Mouse (Mus musculus) embryonic facial prominence, embryonic 11.5 days (tissue): Measurements from ENCODE around the gene Tnfrsf13b. TPM values are rescaled to one million over a fixed set of nuclear protein-coding genes. Genes with fewer than 3 reads are reported as not detected.
"Not testable (repeated sequence)": the region's sequence is repeated elsewhere in the genome, so short reads cannot be mapped to it uniquely, and the experiment has no call there.

Experiments used
- ATAC-seq: fragments of 200-750 bp; cut with Nextera tagmentation; replicated peaks from 2 replicates; pipeline ENCODE4 v1.8.0; 2017; ENCODE audit warnings: low read depth; ENCODE audit not compliant: insufficient number of reproducible peaks, low FRiP score, low TSS enrichment
- DNase-seq: peaks from one replicate; pipeline ENCODE4 v3.0.0-alpha.2; 2015; ENCODE audit warnings: low spot score
- H3K27ac ChIP-seq: fragments of 300-500 bp; sonication (generic); replicated peaks from 2 replicates; pipeline ENCODE4 v1.5.1; 2014; ENCODE audit warnings: mild to moderate bottlenecking, low read depth, low read length, control low read depth
- H3K27me3 ChIP-seq: fragments of 300-500 bp; sonication (generic); 2 replicates; pipeline ENCODE4 v1.6.1; 2014; ENCODE audit warnings: mild to moderate bottlenecking, low read length, moderate library complexity, mixed read lengths; ENCODE audit not compliant: control insufficient read depth, insufficient read depth
- H3K36me3 ChIP-seq: fragments of 300-500 bp; sonication (generic); replicated peaks from 2 replicates; pipeline ENCODE4 v1.6.1; 2014; ENCODE audit warnings: low read depth, mild to moderate bottlenecking, low read length, moderate library complexity, mixed read lengths; ENCODE audit not compliant: control insufficient read depth, insufficient read depth
- H3K4me1 ChIP-seq: fragments of 300-500 bp; sonication (generic); 2 replicates; pipeline ENCODE4 v1.6.1; 2014; ENCODE audit warnings: low read length, mixed read lengths; ENCODE audit not compliant: control insufficient read depth, insufficient read depth
- H3K4me2 ChIP-seq: fragments of 300-500 bp; sonication (generic); 2 replicates; pipeline ENCODE4 v1.6.1; 2014; ENCODE audit warnings: low read depth, mild to moderate bottlenecking, control low read depth, low read length, moderate library complexity
- H3K4me3 ChIP-seq: fragments of 300-500 bp; sonication (generic); 2 replicates; pipeline ENCODE4 v1.5.1; 2014; ENCODE audit warnings: low read depth, low read length, control low read depth
- H3K9ac ChIP-seq: fragments of 300-500 bp; sonication (generic); replicated peaks from 2 replicates; pipeline ENCODE4 v1.6.1; 2014; ENCODE audit warnings: mild to moderate bottlenecking, control low read depth, low read length
- H3K9me3 ChIP-seq: fragments of 300-500 bp; sonication (generic); replicated peaks from 2 replicates; pipeline ENCODE4 v1.6.1; 2016; ENCODE audit warnings: mild to moderate bottlenecking, low read length, inconsistent platforms, mixed read lengths; ENCODE audit not compliant: control insufficient read depth
- WGBS: fragments of 180-500 bp; shearing (Covaris S2); extraction: QIAGEN DNeasy Blood & Tissue Kit; methylation state at CpG from one replicate; pipeline ENCODE4 v1.1.7; 2014; 5-methylcytosine and 5-hydroxymethylcytosine counted together
- polyA plus RNA-seq: library from polyadenylated mRNA; unstranded; fragments of >200 nt; fragmentation: Nextera tagmentation; extraction: Ambion mirVana; gene quantifications from 2 replicates; pipeline ENCODE4 v1.2.1, GENCODE M21; 2014

The Tnfrsf13b gene
- polyA plus RNA-seq, 1 experiment from 2014 or later = 1.5 TPM

- no peaks in the 10 kb centered on the region for H3K36me3 ChIP-seq
- H3K4me3 ChIP-seq = no peak overlapping the region
- WGBS = 84% methylated on average over 3 of the region's 3 CpGs
- H3K27ac ChIP-seq = no peak overlapping the region
- no peak overlapping the region for H3K9ac ChIP-seq
- H3K4me2 ChIP-seq = no peak overlapping the region
- H3K4me1 ChIP-seq = no peaks in the 10 kb centered on the region
- DNase-seq = no peak
- ATAC-seq = no peak
- no peaks in the 10 kb centered on the region for H3K27me3 ChIP-seq
- H3K9me3 ChIP-seq = no peaks in the 10 kb centered on the region
These were observed 6.5 kb upstream of the Tnfrsf13b start for GRCm38 (mm10) chr11:61119996-61120583.

GRCm38 (mm10) chr11:61122283-61122768, 4.2 kb upstream of the Tnfrsf13b start:
- Histone ChIP-seq H3K27me3 (no peaks in the 10 kb centered on the region), H3K4me2 (no peak overlapping the region), H3K4me1 (no peaks in the 10 kb centered on the region), H3K9me3 (no peaks in the 10 kb centered on the region), H3K36me3 (no peaks in the 10 kb centered on the region), H3K27ac (no peak overlapping the region), H3K4me3 (no peak overlapping the region), H3K9ac (no peak overlapping the region)
- DNase-seq (no peak), ATAC-seq (no peak)
- 85% methylated on average over 9 of the region's 9 CpGs for WGBS

GRCm38 (mm10) chr11:61122769-61123288, 3.7 kb upstream of the Tnfrsf13b start:
- DNase-seq = no peak
- no peaks in the 10 kb centered on the region for H3K36me3 ChIP-seq
- H3K27ac ChIP-seq = no peak overlapping the region
- H3K9me3 ChIP-seq = no peaks in the 10 kb centered on the region
- no peaks in the 10 kb centered on the region for H3K4me1 ChIP-seq
- no peaks in the 10 kb centered on the region for H3K27me3 ChIP-seq
- H3K4me3 ChIP-seq = no peak overlapping the region
- no peak for ATAC-seq
- H3K4me2 ChIP-seq = no peak overlapping the region
- no peak overlapping the region for H3K9ac ChIP-seq
- 87% methylated on average over 8 of the region's 8 CpGs for WGBS

- Histone ChIP-seq H3K4me3 (no peak overlapping the region), H3K27me3 (no peaks in the 10 kb centered on the region), H3K27ac (no peak overlapping the region), H3K9me3 (no peaks in the 10 kb centered on the region), H3K4me2 (no peak overlapping the region), H3K4me1 (no peaks in the 10 kb centered on the region), H3K9ac (no peak overlapping the region), H3K36me3 (no peaks in the 10 kb centered on the region)
- ATAC-seq (no peak), DNase-seq (no peak)
- 66% methylated on average over 3 of the region's 3 CpGs for WGBS
These were observed 2.7 kb upstream of the Tnfrsf13b start for GRCm38 (mm10) chr11:61123886-61124285.

GRCm38 (mm10) chr11:61125970-61126369, 585 bp upstream of the Tnfrsf13b start:
- Histone ChIP-seq H3K4me2 (no peak overlapping the region), H3K4me1 (no peaks in the 10 kb centered on the region), H3K36me3 (no peaks in the 10 kb centered on the region), H3K27me3 (no peaks in the 10 kb centered on the region), H3K4me3 (no peak overlapping the region), H3K27ac (no peak overlapping the region), H3K9ac (no peak overlapping the region), H3K9me3 (no peaks in the 10 kb centered on the region)
- DNase-seq = no peak
- WGBS = 84% methylated on average over 5 of the region's 5 CpGs
- ATAC-seq = no peak

- H3K9me3 ChIP-seq = no peaks in the 10 kb centered on the region
- DNase-seq (no peak), ATAC-seq (no peak)
- WGBS = 91% methylated on average over 8 of the region's 8 CpGs
- no peaks in the 10 kb centered on the region for H3K4me1 ChIP-seq
- no peaks in the 10 kb centered on the region for H3K27me3 ChIP-seq
- H3K36me3 ChIP-seq = no peaks in the 10 kb centered on the region
- H3K27ac ChIP-seq = no peak overlapping the region
- H3K4me2 ChIP-seq = no peak overlapping the region
- no peak overlapping the region for H3K9ac ChIP-seq
- no peak overlapping the region for H3K4me3 ChIP-seq
These were observed 983 bp downstream of the Tnfrsf13b start for GRCm38 (mm10) chr11:61127421-61128055.

- Histone ChIP-seq H3K36me3 (no peaks in the 10 kb centered on the region), H3K4me2 (no peak overlapping the region), H3K9me3 (no peaks in the 10 kb centered on the region), H3K27ac (no peak overlapping the region), H3K9ac (no peak overlapping the region), H3K4me1 (no peaks in the 10 kb centered on the region), H3K27me3 (no peaks in the 10 kb centered on the region), H3K4me3 (no peak overlapping the region)
- whole genome bisulfite sequencing = 55% methylated on average over 10 of the region's 10 CpGs
- no peak for ATAC-seq
- DNase-seq = no peak
These were observed 2.8 kb downstream of the Tnfrsf13b start for GRCm38 (mm10) chr11:61129305-61129704.

GRCm38 (mm10) chr11:61130646-61131045, 4.1 kb downstream of the Tnfrsf13b start:
- not testable (repeated sequence) for H3K4me1 ChIP-seq, H3K27me3 ChIP-seq, H3K4me3 ChIP-seq, H3K9me3 ChIP-seq, H3K36me3 ChIP-seq, H3K4me2 ChIP-seq, DNase-seq, ATAC-seq, H3K27ac ChIP-seq, H3K9ac ChIP-seq
- 92% methylated on average over 4 of the region's 4 CpGs for WGBS
